Mouse (Mus musculus): ENCODE results near the gene Zfp462.

DNA sequence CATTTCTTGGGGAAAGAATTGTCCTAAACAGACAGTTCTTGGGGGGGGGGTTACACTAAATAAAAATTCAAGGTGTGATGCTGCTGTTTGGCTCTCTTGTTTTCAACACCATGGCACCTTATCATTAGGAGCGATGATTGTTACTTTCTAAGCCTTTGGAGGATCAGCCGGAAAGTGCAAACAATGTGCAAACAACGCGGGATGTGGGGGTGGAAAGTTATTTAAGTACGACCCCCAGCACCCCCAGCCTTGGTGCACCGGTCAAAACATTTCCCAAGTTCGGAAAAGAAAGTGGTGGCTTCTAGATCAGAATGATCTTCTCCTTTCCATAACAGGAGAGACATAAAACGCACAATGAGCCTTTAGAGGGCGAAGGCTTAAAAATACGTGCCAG lies 1.8 kb downstream of the Zfp462 start:
- TF ChIP-seq CTCF (IDR thresholded peaks at IDR 0.05; ENCODE audit: extremely low read depth, insufficient read depth, insufficient read length, insufficient replicate concordance) = no peak
- no peak for TF ChIP-seq POLR2A (IDR thresholded peaks at IDR 0.05; ENCODE audit: low read depth, low read length)
